Mouse (Mus musculus): ENCODE measurements at regions not wholly inside any gene's neighbourhood (a gene's known extent, or its start where the extent isn't known, plus 50 kb on each side); places are given as distances from the start of the nearest gene placed in this dataset.

DNA sequence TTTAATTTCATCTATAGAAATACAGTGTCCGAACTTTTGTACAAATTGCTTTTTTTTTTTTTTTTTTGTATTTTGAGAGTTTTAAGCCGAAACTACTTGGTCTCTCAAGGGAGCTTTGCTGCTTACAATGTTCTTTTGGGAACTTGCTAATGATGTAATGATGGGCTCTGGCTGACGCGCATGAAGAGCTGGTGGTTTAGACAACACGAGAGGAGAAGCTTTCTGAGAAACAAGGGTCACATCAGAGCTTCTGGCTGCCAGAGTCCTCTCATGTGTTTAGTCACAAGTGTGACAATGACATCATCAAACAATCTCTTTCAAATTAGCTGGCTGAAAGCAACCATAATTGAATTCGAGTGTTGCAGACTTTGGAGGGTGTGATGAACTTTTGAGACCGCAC, 98.9 kb upstream of the Npvf start:
- no peak for TF ChIP-seq CTCF (IDR thresholded peaks at IDR 0.05; ENCODE audit: low read depth)
- no peak for TF ChIP-seq EP300 (optimal IDR thresholded peaks at IDR 0.05)

Measured in stomach, postnatal 0 days (tissue).